Mouse (Mus musculus) MEL (cell line): ENCODE data around the gene Tpd52l1.

Experiments
- CHD2 ChIP-seq: IDR thresholded peaks from 2 replicates; pipeline ENCODE4 v1.6.1; 2011; ENCODE audit warnings: low read length, improper control_type of control experiment
- RCOR1 ChIP-seq: IDR thresholded peaks from 2 replicates; pipeline ENCODE4 v1.6.1; 2012; ENCODE audit warnings: low read depth, mild to moderate bottlenecking, inconsistent platforms, low read length, improper control_type of control experiment

DNA sequence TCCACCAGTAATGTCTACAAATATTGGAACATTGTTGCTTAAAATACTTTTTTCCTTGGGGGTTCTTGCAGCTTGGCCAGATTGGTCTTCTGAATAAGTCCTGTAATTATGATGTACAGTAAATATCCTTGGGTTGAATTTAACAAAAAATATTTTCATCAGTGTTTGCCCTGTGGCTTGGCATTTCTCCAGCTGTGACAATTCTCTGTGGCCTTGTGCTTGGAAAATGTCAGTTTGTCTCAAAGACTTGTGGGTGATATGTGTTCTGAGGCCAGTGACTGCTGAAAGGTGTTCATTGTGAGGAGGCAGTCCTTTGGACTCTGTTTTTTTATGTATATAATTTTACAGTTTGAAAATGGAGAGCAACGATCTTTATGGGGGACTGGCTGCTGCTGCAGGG is 116.3 kb downstream of the Tpd52l1 start:
- TF ChIP-seq RCOR1 (no peak), CHD2 (no peak)
